Mouse (Mus musculus) cerebellum, adult 2 months (tissue): ENCODE data around the gene Hba-x.
A peak's percentile ranks its signal among the peaks of the same experiment; 100 is the strongest.

ENCODE experiments used
- CTCF ChIP-seq: fragments of 200-500 bp; IDR thresholded peaks from 2 replicates; pipeline ENCODE4 v1.5.1; 2011; ENCODE audit warnings: low read depth, mild to moderate bottlenecking, control low read depth, low read length, moderate library complexity, borderline replicate concordance; ENCODE audit not compliant: insufficient read depth
- POLR2A ChIP-seq: fragments of 200-500 bp; IDR thresholded peaks from 2 replicates; pipeline ENCODE4 v1.6.1; 2011; ENCODE audit warnings: low read length, control low read depth, borderline replicate concordance; ENCODE audit not compliant: insufficient read depth

DNA sequence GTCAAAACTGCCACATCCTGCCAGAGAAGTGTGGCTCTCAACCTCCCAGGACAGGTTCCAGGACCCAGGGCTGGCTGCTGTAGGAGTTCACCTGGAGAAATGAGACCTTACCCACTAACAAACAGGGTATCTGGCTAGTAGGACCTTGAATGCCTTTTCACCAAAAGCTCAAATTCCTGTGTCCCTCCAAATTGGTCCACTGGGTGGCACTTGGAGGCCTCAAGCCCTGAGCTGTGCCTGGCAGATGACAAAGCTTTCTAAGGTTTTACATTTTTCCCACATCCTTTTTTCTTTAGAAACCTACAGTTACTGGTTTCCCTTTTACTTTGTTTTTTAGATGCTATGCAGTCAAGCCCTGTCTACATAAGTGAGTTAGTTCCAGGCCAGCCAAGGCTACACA is 29.1 kb upstream of the Hba-x start:
- 0 out of 2 replicates have a peak, but pooled peaks have one; percentile 14 for TF ChIP-seq CTCF
- no peak for TF ChIP-seq POLR2A
